Mouse (Mus musculus) macrophage (primary cell): ENCODE results near the gene Gipr. TPM values are rescaled to one million over a fixed set of nuclear protein-coding genes. Genes with fewer than 3 reads are reported as not detected.
A peak's percentile ranks its signal among the peaks of the same experiment; 100 is the strongest.
"Not testable (repeated sequence)": the region's sequence is repeated elsewhere in the genome, so short reads cannot be mapped to it uniquely, and the experiment has no call there.

Source experiments
- H3K27ac ChIP-seq: fragments of 350-480 bp; formaldehyde crosslinking; 2 replicates; pipeline ENCODE4 v1.9.0; 2021
- H3K36me3 ChIP-seq: fragments of 350-480 bp; formaldehyde crosslinking; 2 replicates; pipeline ENCODE4 v1.9.0; 2021; ENCODE audit errors: inconsistent target
- H3K4me3 ChIP-seq: fragments of 350-480 bp; formaldehyde crosslinking; 2 replicates; pipeline ENCODE4 v1.9.0; 2021; ENCODE audit errors: inconsistent target
- H3K79me2 ChIP-seq: fragments of 350-480 bp; formaldehyde crosslinking; 2 replicates; pipeline ENCODE4 v1.9.0; 2021; ENCODE audit errors: inconsistent target
- WGBS: methylation state at CpG from one replicate; pipeline ENCODE4 v1.1.7; 2026; ENCODE audit warnings: inconsistent platforms; ENCODE audit not compliant: missing documents; 5-methylcytosine and 5-hydroxymethylcytosine counted together
- polyA plus RNA-seq: library from polyadenylated mRNA; stranded (reverse); fragments of 250-400 nt; gene quantifications from 3 replicates; pipeline ENCODE4 v1.2.4, GENCODE M21; 2018; ENCODE audit warnings: inconsistent platforms

The Gipr gene
- polyA plus RNA-seq, 1 experiment from 2014 or later: not detected

DNA sequence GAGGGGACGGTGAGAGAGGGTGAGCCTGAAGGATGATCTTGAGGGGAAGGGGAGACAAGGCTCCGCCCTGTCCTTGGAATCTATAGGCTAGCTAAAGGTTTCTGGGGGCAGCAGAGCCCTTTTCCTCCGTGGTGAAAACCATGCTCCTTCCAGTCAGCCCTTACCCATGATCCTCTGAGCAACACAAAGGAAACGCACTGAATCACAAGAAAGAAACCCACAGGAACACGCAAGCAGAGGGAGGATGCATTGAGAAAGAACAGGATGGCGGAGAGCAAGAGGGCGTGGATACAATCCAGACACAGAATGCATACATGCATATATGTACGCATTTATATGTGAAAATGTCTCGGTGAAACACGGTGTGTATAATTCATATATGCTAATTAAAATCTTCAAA lies 3.6 kb upstream of the Gipr start:
- Histone ChIP-seq H3K27ac (no peak overlapping the region), H3K79me2 (no peaks in the 10 kb centered on the region), H3K4me3 (no peak overlapping the region), H3K36me3 (no peaks in the 10 kb centered on the region)
- 41% methylated on average over 10 of the region's 10 CpGs for WGBS

DNA sequence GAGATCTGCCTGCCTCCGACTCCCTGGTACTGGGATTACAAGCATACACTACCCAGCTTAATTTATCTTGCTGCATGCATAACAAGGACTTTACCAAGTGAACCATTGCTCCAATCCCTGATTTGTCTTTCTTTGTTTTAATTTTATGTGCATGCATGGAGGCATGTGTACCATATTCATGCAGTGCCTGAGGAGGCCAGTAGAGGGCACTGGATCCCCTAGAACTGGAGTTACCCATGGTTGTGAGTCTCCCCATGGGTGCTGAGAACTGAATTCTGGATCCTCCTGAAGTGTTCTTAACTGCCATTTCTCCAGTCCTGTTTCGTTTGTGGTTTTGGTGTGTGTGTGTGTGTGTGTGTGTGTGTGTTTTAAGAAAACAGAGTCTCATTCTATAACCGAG lies 1.1 kb upstream of the Gipr start:
- WGBS: 68% methylated on average over 3 of the region's 3 CpGs
- Histone ChIP-seq H3K4me3 (no peak overlapping the region), H3K27ac (no peak overlapping the region)

DNA sequence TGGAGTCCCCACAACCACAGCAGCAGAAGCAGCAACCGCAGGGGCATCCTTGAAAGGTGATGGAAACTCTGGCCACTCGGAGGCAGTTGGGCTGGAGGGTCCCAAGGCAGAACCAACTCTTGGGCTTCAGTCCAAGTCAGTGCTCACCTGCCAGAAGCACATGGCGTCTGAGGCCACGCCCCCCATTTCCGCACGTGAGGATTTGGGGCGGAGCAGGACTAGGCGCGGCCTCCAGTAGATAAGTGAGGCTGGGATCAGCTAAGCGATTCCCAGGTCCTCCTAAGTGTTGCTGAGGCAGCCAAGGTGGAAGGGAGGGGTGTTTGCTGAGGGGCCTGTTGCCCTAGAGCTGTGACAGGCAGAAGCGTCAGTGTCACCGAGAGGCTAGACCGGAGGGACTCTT lies 949 bp downstream of the Gipr start:
- Histone ChIP-seq H3K4me3 (no peak overlapping the region), H3K36me3 (no peaks in the 10 kb centered on the region), H3K27ac (no peak overlapping the region), H3K79me2 (no peaks in the 10 kb centered on the region)
- WGBS: 8% methylated on average over 13 of the region's 13 CpGs

More for the DNA sequence above, 1.1 kb upstream of the Gipr start:
- Histone ChIP-seq H3K79me2 (no peaks in the 10 kb centered on the region), H3K36me3 (no peaks in the 10 kb centered on the region)

DNA sequence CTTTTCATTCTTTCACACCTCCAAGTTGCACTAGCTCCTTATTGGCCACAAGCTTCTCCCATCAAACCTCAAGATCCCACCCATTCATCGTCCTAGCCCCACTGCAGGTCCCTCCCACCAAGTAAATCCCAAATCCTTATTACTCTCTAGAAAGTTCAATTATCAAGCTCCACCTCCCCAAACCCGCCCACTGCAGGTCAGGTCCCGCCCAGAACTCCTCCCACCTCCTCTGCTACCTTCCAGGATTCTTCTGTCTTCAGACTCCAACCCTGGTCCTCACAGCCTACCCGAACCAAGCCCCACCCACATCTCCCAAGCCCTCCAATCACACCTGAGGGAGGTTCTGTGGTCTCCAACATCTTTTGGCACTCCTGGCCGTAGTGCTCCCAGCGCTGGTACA lies 1.7 kb downstream of the Gipr start:
- WGBS: 6% methylated on average over 6 of the region's 6 CpGs
- Histone ChIP-seq H3K36me3 (no peaks in the 10 kb centered on the region), H3K4me3 (no peak overlapping the region), H3K27ac (no peak overlapping the region), H3K79me2 (no peaks in the 10 kb centered on the region)

DNA sequence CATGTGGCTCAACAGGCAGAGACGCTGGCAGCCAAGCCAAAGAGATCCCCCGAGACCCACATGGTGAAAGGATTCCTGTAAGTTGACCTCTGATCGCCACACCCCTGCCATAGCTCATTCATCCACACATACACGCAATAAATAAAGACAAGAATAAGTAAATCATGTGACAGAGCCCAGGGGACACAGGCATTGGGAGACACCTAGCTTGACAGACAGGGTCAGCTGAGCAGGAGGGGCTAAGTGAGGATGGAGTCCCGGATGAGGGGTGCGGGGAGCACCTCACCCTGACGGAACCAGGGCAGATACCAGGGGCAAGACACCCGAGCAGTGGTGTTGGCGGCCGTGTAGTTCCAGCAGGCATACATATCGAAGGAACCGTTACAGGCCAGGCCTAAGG lies 2.2 kb downstream of the Gipr start:
- Histone ChIP-seq H3K36me3 (no peaks in the 10 kb centered on the region), H3K4me3 (no peak overlapping the region), H3K79me2 (no peaks in the 10 kb centered on the region), H3K27ac (no peak overlapping the region)
- WGBS: 53% methylated on average over 12 of the region's 12 CpGs

DNA sequence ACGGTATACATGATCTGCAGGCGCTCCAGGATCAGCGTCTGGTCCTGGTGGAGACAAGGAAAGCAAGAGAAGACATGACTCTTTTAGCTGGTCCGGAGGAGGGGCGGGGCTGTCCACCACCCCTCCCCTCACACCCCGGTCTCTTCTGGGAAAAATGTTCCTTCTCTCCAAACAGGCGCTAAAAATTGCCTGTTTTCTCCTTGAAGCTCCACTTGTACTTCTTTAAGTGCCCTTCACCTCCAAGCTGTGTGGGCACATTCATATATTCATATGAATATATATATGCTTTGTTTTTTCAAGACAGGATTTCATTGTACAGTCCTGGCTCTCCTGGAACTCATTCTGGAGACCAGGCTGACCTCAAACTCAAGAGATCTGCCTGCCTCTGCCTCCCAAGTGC lies 3.0 kb downstream of the Gipr start:
- 91% methylated on average over 7 of the region's 7 CpGs for WGBS
- Histone ChIP-seq H3K4me3 (no peak overlapping the region), H3K27ac (no peak overlapping the region), H3K79me2 (no peaks in the 10 kb centered on the region), H3K36me3 (no peaks in the 10 kb centered on the region)

DNA sequence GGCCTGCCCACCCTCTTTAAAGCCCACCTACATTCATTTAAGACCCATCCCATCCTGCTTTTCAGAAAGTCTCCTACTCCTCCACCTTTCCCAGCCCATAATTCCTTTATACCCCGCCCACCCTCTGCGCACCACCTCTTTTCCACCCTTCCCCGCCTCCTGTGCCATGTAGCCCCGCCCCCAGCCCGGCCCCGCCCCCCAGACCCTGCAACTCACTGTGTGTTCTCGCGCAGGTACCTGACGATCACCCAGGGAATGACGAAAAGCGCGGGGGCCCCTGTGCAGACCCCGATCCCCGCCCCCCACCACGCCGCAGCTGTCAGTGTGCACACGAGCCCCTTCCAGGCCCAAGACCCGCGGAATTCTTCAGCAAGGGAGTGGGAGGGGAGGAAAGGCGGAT lies 5.8 kb downstream of the Gipr start:
- H3K36me3 ChIP-seq: no peaks in the 10 kb centered on the region
- 5% methylated on average over 17 of the region's 20 CpGs for WGBS
- H3K79me2 ChIP-seq: no peaks in the 10 kb centered on the region
- H3K27ac ChIP-seq: no peak overlapping the region
- no peak overlapping the region for H3K4me3 ChIP-seq

DNA sequence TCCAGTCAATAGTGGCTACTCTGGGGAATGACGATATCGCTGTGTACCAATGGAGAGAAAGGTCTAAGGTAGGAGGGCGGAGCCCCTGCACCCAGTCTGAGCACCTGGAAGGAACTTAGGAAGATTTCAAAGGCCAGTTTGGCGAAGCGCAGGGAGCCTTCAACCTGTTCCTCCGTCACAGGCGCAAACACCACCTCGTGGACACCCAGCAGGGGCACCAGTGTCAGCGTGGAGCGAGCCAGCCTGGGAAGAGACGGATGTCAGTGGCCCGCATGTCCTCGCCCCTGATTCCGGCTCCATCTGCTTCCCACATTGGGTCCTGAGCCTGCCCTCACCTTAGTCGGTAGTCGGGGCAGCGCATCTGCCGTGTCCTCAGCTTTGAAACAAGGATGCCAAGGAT lies 6.5 kb downstream of the Gipr start:
- H3K4me3 ChIP-seq: no peak overlapping the region
- WGBS: 33% methylated on average over 18 of the region's 18 CpGs

DNA sequence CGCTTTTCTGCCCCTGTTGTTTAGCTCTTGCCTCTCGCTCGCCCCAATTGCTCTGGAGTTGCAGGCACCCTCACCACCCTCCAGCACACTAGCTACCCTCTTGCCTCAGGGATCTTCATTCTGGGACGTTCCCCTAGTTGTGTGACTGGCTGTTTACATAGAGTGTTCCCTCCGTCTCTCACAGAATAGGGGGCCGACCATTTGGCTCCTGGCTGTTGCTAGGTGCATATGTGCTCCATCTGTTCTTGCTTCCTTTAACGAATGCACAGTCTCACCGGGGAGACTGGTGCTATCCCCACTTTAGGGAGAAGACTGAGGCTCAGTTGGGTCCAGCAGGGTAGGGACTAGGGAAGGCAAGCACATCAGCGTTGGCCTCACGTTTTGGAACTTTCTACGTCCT lies 7.3 kb downstream of the Gipr start:
- Histone ChIP-seq H3K79me2 (no peaks in the 10 kb centered on the region), H3K27ac (no peak overlapping the region), H3K36me3 (no peaks in the 10 kb centered on the region), H3K4me3 (no peak overlapping the region)
- 76% methylated on average over 11 of the region's 11 CpGs for WGBS

More for the DNA sequence above, 6.5 kb downstream of the Gipr start:
- no peaks in the 10 kb centered on the region for H3K36me3 ChIP-seq
- H3K79me2 ChIP-seq: no peaks in the 10 kb centered on the region
- no peak overlapping the region for H3K27ac ChIP-seq

DNA sequence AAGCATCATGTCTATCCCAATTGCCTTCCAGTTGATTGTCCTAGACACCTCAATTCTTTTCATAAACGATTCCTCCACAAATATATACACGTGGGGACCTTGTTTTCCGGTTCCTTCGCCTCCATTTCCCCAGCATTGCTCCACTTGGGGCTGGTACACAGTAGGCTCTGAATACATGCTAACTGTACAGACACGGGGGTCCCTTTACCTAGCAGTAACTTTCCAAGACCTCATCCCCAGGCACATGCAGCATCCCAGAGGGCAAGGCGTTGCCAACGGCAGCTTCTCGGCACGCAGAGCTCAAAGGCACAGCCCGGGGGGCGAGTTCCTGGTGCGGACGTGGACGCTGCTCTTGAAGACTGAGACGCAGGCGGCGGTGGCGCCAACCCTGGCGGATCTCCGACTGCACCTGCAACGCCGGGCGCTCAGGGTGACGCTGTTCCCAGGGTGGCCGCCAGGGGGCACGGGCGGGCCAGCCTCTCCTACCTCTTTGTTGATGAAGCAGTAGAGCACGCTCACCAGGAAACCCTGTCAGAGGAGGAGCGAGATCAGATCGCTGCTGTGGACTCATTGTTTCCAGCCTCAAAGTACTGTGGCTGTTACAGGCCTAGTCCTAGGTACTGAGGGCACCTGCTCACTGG lies 8.6 kb downstream of the Gipr start:
- WGBS: 9% methylated on average over 30 of the region's 30 CpGs
- H3K79me2 ChIP-seq: no peaks in the 10 kb centered on the region
- peaks cover 10% of the 10 kb centered on the region; the same call in 1 of the 2 replicates for H3K36me3 ChIP-seq
- no peak overlapping the region for H3K4me3 ChIP-seq
- H3K27ac ChIP-seq: no peak overlapping the region

DNA sequence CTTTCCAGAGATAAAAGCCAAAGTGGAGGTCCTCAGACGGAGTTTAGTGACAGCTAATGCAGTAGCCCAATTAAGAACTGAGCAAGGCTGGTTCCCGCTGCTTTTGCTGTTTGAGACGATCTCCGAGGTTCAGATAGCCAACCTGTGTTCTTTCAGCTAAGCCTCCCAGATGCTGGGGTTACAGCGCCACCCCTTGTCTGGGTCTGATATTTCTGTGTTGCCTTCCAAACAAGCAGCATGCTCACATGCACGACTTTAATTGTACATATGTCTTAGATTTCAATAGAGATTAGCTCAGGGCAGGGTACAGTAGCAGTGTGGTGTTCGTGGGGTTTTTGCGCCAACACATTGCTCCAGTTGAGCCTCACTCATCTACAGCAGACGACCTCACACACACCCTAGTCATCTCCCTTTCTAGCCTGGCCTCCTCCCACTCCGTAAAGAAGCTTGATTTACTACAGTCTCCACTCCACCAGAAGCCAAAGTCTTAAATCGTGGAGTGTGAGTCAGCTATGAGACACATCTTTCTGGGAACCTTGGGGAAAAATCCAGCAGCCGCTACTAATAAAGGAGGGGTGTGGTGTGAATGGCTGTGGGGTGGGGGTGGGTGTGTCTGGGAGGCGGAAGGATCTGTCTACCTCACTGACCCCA lies 10.0 kb downstream of the Gipr start:
- Histone ChIP-seq H3K4me3 (no peak overlapping the region), H3K36me3 (peaks cover 13% of the 10 kb centered on the region; the same call in 1 of the 2 replicates)
- WGBS: 86% methylated on average over 13 of the region's 13 CpGs

DNA sequence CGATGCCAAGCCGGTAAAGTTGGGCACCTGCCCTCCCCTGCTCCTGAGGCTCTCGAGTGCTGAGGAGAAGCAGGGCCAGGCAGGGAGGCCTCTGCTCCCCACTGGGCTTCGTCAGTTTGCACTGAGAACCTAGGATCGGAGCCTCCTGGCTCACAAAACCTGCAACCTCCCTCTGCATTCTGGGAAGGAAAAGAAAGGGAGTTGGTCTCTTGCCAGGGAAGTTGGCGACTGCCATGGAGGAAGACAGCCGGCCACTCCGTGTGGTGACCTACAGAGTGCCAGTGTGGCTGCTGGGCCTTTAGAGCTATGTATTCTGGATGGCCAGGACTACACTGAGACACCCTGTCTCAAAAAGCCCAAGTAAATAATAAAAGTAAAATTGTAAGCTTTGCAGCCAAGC lies 11.1 kb downstream of the Gipr start:
- peaks cover 13% of the 10 kb centered on the region; the same call in 1 of the 2 replicates for H3K36me3 ChIP-seq
- 94% methylated on average over 8 of the region's 8 CpGs for WGBS
- no peak overlapping the region for H3K27ac ChIP-seq
- H3K4me3 ChIP-seq: no peak overlapping the region
- H3K79me2 ChIP-seq: peaks cover 16% of the 10 kb centered on the region

More for the DNA sequence above, 10.0 kb downstream of the Gipr start:
- Histone ChIP-seq H3K79me2 (peaks cover 4% of the 10 kb centered on the region; the same call in 1 of the 2 replicates), H3K27ac (no peak overlapping the region)

DNA sequence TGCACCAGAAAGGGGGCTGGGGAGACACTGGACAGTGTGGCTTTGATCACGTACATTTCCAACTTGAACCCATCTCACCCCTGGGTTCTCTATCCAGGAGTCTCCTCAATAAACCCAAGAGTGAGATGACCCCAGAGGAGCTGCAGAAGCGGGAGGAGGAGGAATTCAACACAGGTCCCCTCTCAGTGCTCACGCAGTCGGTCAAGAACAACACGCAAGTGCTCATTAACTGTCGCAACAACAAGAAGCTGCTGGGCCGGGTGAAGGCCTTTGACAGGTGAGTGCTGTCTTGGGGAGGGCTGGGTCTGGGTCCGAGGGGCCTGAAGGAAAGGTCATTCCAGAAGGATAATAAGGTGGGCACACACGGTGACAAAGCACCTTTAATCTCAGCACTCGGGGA lies 14.8 kb downstream of the Gipr start:
- not testable (repeated sequence) for H3K4me3 ChIP-seq

DNA sequence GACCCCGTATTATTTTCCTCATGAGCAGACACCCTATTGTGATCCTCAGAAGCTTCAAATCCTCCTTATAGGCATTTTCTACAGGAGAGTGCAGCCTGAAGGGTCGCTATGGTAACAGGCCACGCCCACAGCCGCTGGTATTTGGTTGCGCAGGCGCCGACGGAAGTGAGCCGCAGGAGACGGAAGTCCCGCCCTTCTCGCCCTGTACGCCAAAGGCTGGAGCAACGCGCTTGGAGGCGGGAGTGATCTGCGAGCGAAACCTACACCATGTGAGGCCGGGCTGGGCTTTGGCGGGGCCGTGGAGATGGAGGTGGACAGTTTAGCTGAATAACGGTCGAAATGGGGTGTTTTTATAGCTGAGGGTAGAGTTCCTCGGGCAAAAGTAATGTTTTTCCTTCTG lies 16.3 kb downstream of the Gipr start, which contains the start of gene Snrpd2:
Gene Snrpd2 (plus strand): TSS at position 97 of the 400 bp plus-strand sequence.
- peak within 1 kb of the TSS; percentile 96 for H3K4me3 ChIP-seq
- WGBS: under 1% methylated on average over 24 of the region's 24 CpGs
- peak within 1 kb of the TSS; percentile 45 for H3K27ac ChIP-seq
- H3K79me2 ChIP-seq: peaks cover 16% of the 10 kb centered on the region
- H3K36me3 ChIP-seq: peaks cover 13% of the 10 kb centered on the region; the same call in 1 of the 2 replicates

More for the DNA sequence above, 14.8 kb downstream of the Gipr start:
- not testable (repeated sequence) for H3K27ac ChIP-seq
- H3K36me3 ChIP-seq: peaks cover 13% of the 10 kb centered on the region; the same call in 1 of the 2 replicates
- peaks cover 16% of the 10 kb centered on the region for H3K79me2 ChIP-seq
- WGBS: 95% methylated on average over 10 of the region's 10 CpGs

DNA sequence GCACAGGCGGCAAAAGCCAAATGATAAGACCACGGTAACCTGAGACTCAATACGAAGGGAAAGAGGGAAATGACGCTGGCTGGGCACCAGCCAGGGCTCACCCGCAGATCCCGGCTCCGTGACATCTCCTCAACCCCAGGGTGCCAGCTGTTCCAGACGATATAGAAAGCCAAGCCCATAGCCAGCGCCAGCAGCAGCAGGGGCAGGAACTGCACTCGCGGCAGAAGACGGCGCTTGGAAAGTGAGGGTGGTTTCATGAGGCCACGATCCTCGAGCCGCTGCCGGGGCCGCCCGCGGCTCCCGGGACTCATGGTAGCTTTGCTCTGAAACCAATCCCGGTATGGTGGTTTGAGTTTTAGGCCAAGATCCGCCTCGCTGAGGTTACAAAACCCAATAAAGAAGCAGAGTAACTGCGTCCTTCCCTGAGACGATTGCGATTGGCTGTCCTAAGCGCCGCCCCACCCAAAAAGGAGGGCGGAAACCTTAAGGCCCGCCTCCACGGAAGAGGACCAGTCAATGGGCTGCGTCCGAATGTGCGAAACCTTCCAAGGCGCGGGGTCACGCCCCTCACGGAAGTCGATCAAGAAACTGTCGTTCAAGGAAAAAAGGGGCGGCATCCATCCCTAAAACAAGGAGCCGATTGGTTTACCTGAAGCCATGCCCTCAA lies 16.9 kb downstream of the Gipr start, which contains the start of gene Qpctl:
Gene Qpctl (minus strand): TSS at position 417 of the 667 bp plus-strand sequence.
- peaks cover 13% of the 10 kb centered on the region; the same call in 1 of the 2 replicates for H3K36me3 ChIP-seq
- 2% methylated on average over 43 of the region's 43 CpGs for WGBS

More for the DNA sequence above, 16.9 kb downstream of the Gipr start, which contains the start of gene Qpctl:
- peaks cover 16% of the 10 kb centered on the region for H3K79me2 ChIP-seq
- peak within 1 kb of the TSS; percentile 45 for H3K27ac ChIP-seq
- peak within 1 kb of the TSS; percentile 96 for H3K4me3 ChIP-seq
